Mouse (Mus musculus) c-Kit-positive CD71-positive TER-119-positive erythroid progenitor cells, embryonic 14.5 days (primary cell): ENCODE measurements at regions not wholly inside any gene's neighbourhood (a gene's known extent, or its start where the extent isn't known, plus 50 kb on each side); places are given as distances from the start of the nearest gene placed in this dataset.

Experiments
- DNase-seq: peaks from one replicate; pipeline ENCODE4 v3.0.0-alpha.2; 2013; ENCODE audit warnings: low spot score

- no peak for DNase-seq
These were observed 270.1 kb downstream of the Mid1ip1 start for GRCm38 (mm10) chrX:10984894-10985293.

- no peak for DNase-seq
These were observed 277.0 kb downstream of the Mid1ip1 start for GRCm38 (mm10) chrX:10991871-10992210.

- no peak for DNase-seq
These were observed 277.6 kb downstream of the Mid1ip1 start for GRCm38 (mm10) chrX:10992211-10993004.

- DNase-seq = no peak
These were observed 278.2 kb downstream of the Mid1ip1 start for GRCm38 (mm10) chrX:10993005-10993377.

- no peak for DNase-seq
These were observed 280.1 kb downstream of the Mid1ip1 start for GRCm38 (mm10) chrX:10994910-10995309.

GRCm38 (mm10) chrX:11001180-11001579 is 286.4 kb downstream of the Mid1ip1 start:
- DNase-seq = no peak

GRCm38 (mm10) chrX:11039278-11039677 is 259.8 kb upstream of the H2al1a start:
- DNase-seq = no peak

GRCm38 (mm10) chrX:11046769-11047168 is 252.3 kb upstream of the H2al1a start:
- DNase-seq = no peak

GRCm38 (mm10) chrX:11082171-11082570 is 216.9 kb upstream of the H2al1a start:
- no peak for DNase-seq

- no peak for DNase-seq
These were observed 216.2 kb upstream of the H2al1a start for GRCm38 (mm10) chrX:11082845-11083244.

- no peak for DNase-seq
These were observed 212.6 kb upstream of the H2al1a start for GRCm38 (mm10) chrX:11086257-11087072.

- DNase-seq = no peak
These were observed 211.1 kb upstream of the H2al1a start for GRCm38 (mm10) chrX:11087913-11088312.

GRCm38 (mm10) chrX:11088506-11088905 is 210.6 kb upstream of the H2al1a start:
- no peak for DNase-seq

- DNase-seq = no peak
These were observed 208.6 kb upstream of the H2al1a start for GRCm38 (mm10) chrX:11090432-11090831.

- no peak for DNase-seq
These were observed 201.3 kb upstream of the H2al1a start for GRCm38 (mm10) chrX:11097581-11098254.

- DNase-seq = no peak
These were observed 200.7 kb upstream of the H2al1a start for GRCm38 (mm10) chrX:11098366-11098765.

GRCm38 (mm10) chrX:11099146-11100087 is 199.6 kb upstream of the H2al1a start:
- DNase-seq = no peak

- no peak for DNase-seq
These were observed 198.1 kb upstream of the H2al1a start for GRCm38 (mm10) chrX:11100935-11101334.

- no peak for DNase-seq
These were observed 167.8 kb upstream of the H2al1a start for GRCm38 (mm10) chrX:11131253-11131652.

- no peak for DNase-seq
These were observed 159.1 kb upstream of the H2al1a start for GRCm38 (mm10) chrX:11139971-11140421.

- DNase-seq = no peak
These were observed 157.8 kb upstream of the H2al1a start for GRCm38 (mm10) chrX:11141294-11141693.

- DNase-seq = no peak
These were observed 140.6 kb upstream of the H2al1a start for GRCm38 (mm10) chrX:11158416-11158815.
